Mouse (Mus musculus): ENCODE measurements at regions not wholly inside any gene's neighbourhood (a gene's known extent, or its start where the extent isn't known, plus 50 kb on each side); places are given as distances from the start of the nearest gene placed in this dataset.

DNA sequence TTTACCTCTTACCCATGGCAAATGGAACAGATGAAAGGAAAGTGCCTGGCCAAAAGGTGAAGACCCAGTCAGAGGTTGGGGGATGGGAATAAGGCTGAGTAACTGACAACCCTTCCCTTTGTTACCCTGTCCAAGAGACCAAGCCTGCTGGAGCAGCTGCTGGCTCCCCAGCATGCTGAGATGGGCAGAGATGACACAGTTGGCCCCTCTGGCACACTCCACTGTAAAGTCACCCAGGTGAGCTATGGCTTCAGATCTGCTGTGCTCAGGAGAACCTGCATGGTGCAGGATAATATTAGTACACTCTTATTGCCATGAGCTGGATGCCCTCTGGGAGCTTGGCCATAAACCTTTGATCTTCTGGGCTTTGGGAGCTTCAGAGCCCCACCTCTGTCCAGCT, 100.3 kb downstream of the Cbln1 start:
- H3K27ac ChIP-seq (ENCODE audit: low read length) = no peak overlapping the region
- no peak overlapping the region for H3K9ac ChIP-seq (ENCODE audit: low read length)
- no peak overlapping the region for H3K4me3 ChIP-seq (ENCODE audit: low read length)
- H3K9me3 ChIP-seq (replicated peaks; ENCODE audit: control insufficient read depth, low read length) = no peaks in the 10 kb centered on the region
- H3K36me3 ChIP-seq (ENCODE audit: control insufficient read depth, insufficient read depth) = no peaks in the 10 kb centered on the region
- ATAC-seq (replicated peaks; ENCODE audit: extremely low read depth, insufficient read depth, low FRiP score) = no peak
- no peaks in the 10 kb centered on the region for H3K27me3 ChIP-seq (ENCODE audit: control insufficient read depth, insufficient read depth, low read length)
- H3K4me1 ChIP-seq (ENCODE audit: control insufficient read depth, insufficient read depth, low read length) = no peaks in the 10 kb centered on the region
- no peak overlapping the region for H3K4me2 ChIP-seq (ENCODE audit: low read depth, low read length)

DNA sequence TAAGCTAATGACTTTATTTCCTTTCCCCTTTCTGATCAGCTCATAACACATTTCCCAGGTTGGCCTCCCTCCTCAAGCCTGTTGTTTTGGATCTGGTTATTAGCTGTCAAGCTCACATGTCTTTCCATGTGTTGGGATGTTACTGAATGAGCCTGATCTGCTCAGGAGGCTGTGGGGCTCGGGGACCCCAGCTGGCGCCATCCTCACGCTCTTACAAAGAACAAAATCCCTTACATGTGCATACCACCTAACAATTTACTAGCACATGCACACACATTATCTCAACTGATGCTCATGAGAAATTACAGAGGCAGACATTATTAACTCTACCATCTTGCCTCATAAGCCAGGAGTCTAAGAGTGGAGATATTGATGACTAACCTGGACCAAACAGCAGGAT, 102.2 kb downstream of the Cbln1 start:
- Histone ChIP-seq H3K27ac (ENCODE audit: low read length) (no peak overlapping the region), H3K9ac (ENCODE audit: low read length) (no peak overlapping the region)
- 89% methylated on average over 3 of the region's 3 CpGs for WGBS

DNA sequence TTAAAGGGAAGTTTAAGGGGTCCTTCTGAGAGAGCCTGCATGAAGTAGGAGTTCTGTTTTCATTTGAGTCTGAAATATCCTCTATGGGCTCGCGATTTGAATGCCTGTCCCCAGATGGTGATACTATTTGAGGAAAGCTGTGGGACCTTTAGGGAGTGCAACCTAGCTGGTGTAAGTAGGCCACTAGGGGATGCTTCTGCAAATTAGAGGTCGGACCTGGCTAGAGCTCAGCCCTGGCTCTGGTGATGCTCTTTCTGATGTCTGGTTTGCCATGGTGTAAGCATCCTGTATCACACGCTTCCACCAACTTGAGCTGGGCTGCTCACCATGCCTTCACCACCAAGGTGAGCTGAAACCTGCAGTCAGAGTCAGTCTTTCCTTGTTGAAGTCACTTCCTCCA, 121.9 kb downstream of the Cbln1 start:
- Histone ChIP-seq H3K27me3 (ENCODE audit: control insufficient read depth, insufficient read depth, low read length) (no peaks in the 10 kb centered on the region), H3K27ac (ENCODE audit: low read length) (no peak overlapping the region), H3K4me1 (ENCODE audit: control insufficient read depth, insufficient read depth, low read length) (no peaks in the 10 kb centered on the region), H3K9ac (ENCODE audit: low read length) (no peak overlapping the region), H3K9me3 (replicated peaks; ENCODE audit: control insufficient read depth, low read length) (no peaks in the 10 kb centered on the region), H3K4me2 (ENCODE audit: low read depth, low read length) (no peak overlapping the region), H3K36me3 (ENCODE audit: control insufficient read depth, insufficient read depth) (no peaks in the 10 kb centered on the region), H3K4me3 (ENCODE audit: low read length) (no peak overlapping the region)
- ATAC-seq (replicated peaks; ENCODE audit: extremely low read depth, insufficient read depth, low FRiP score) = no peak
- WGBS = 67% methylated on average over 4 of the region's 4 CpGs

More for the DNA sequence above, 102.2 kb downstream of the Cbln1 start:
- H3K4me3 ChIP-seq (ENCODE audit: low read length) = no peak overlapping the region
- no peak overlapping the region for H3K4me2 ChIP-seq (ENCODE audit: low read depth, low read length)
- H3K4me1 ChIP-seq (ENCODE audit: control insufficient read depth, insufficient read depth, low read length) = no peaks in the 10 kb centered on the region
- H3K9me3 ChIP-seq (replicated peaks; ENCODE audit: control insufficient read depth, low read length) = no peaks in the 10 kb centered on the region
- no peaks in the 10 kb centered on the region for H3K27me3 ChIP-seq (ENCODE audit: control insufficient read depth, insufficient read depth, low read length)
- H3K36me3 ChIP-seq (ENCODE audit: control insufficient read depth, insufficient read depth) = no peaks in the 10 kb centered on the region
- ATAC-seq (replicated peaks; ENCODE audit: extremely low read depth, insufficient read depth, low FRiP score) = no peak

DNA sequence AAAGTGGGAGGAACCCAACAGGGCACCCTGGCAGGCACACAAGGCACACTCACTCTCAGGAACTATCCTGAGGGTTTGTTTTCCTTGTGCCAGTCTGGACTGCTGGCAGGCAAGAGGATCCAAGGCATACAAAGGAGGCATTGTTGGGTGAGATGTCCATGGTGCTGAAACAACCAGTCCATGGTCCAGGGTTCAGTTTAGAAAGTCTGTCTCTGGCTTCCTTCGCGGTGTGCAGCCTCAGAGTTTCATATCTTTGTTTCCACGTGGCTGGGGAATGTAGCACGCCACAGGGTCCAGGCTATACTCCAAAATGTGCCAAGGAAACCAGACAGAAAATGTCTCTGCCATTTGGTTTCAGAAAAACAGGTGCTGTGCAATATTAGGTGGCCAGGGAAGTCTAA, 122.6 kb downstream of the Cbln1 start:
- H3K4me3 ChIP-seq (ENCODE audit: low read length) = no peak overlapping the region
- no peak for ATAC-seq (replicated peaks; ENCODE audit: extremely low read depth, insufficient read depth, low FRiP score)
- H3K4me1 ChIP-seq (ENCODE audit: control insufficient read depth, insufficient read depth, low read length) = no peaks in the 10 kb centered on the region
- no peak overlapping the region for H3K9ac ChIP-seq (ENCODE audit: low read length)
- no peak overlapping the region for H3K4me2 ChIP-seq (ENCODE audit: low read depth, low read length)
- H3K9me3 ChIP-seq (replicated peaks; ENCODE audit: control insufficient read depth, low read length) = no peaks in the 10 kb centered on the region
- 34% methylated on average over 4 of the region's 4 CpGs for WGBS
- H3K27me3 ChIP-seq (ENCODE audit: control insufficient read depth, insufficient read depth, low read length) = no peaks in the 10 kb centered on the region
- no peak overlapping the region for H3K27ac ChIP-seq (ENCODE audit: low read length)
- no peaks in the 10 kb centered on the region for H3K36me3 ChIP-seq (ENCODE audit: control insufficient read depth, insufficient read depth)

DNA sequence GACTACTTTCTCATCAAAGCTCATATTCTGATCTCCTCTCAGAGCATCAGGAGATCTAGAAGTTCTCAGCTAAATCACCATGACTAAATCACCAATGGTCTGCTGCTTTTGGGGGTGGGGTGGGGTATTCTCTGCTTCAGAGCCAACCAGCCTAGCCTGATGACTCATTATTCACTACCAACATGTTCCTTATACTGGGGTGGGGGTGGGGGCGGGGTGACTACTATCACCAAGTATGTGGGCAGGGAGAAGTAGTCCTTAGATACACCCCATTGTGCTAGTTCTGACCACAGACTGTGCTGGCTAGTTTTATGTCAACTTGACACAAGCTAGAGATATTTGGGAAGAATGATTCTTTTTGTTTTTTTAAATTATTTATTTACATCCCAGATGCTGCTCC, 143.0 kb downstream of the Cbln1 start:
- Histone ChIP-seq H3K4me3 (ENCODE audit: low read length) (no peak overlapping the region), H3K4me1 (ENCODE audit: control insufficient read depth, insufficient read depth, low read length) (no peaks in the 10 kb centered on the region), H3K36me3 (ENCODE audit: control insufficient read depth, insufficient read depth) (no peaks in the 10 kb centered on the region), H3K27me3 (ENCODE audit: control insufficient read depth, insufficient read depth, low read length) (no peaks in the 10 kb centered on the region), H3K9me3 (replicated peaks; ENCODE audit: control insufficient read depth, low read length) (no peaks in the 10 kb centered on the region), H3K9ac (ENCODE audit: low read length) (no peak overlapping the region), H3K4me2 (ENCODE audit: low read depth, low read length) (no peak overlapping the region), H3K27ac (ENCODE audit: low read length) (no peak overlapping the region)
- no peak for ATAC-seq (replicated peaks; ENCODE audit: extremely low read depth, insufficient read depth, low FRiP score)
- WGBS = 77% methylated on average over 1 of the region's 1 CpGs

DNA sequence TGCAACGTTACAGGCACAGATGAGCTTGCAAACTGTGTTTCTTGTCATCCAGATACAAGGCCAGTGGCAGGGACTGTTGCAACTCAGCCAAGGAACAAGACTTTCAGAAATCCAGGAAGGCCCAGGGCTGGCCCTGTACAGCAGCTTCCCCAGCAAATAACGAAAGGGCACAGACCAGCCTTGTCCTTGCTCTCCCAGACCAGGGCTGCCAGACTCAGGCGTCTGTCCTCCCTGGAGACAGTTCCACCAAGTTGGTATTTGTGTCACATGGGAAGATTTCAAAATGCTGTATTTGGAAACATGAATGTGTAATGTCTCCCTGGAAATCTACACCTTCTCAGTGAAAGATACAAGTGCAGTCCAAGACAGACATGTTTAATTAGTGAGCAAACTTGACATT, 157.8 kb downstream of the Cbln1 start:
- Histone ChIP-seq H3K36me3 (ENCODE audit: control insufficient read depth, insufficient read depth) (no peaks in the 10 kb centered on the region), H3K4me3 (ENCODE audit: low read length) (no peak overlapping the region), H3K9me3 (replicated peaks; ENCODE audit: control insufficient read depth, low read length) (no peaks in the 10 kb centered on the region; the same call in 1 of the 2 replicates), H3K4me1 (ENCODE audit: control insufficient read depth, insufficient read depth, low read length) (no peaks in the 10 kb centered on the region), H3K27ac (ENCODE audit: low read length) (no peak overlapping the region), H3K9ac (ENCODE audit: low read length) (no peak overlapping the region), H3K27me3 (ENCODE audit: control insufficient read depth, insufficient read depth, low read length) (no peaks in the 10 kb centered on the region), H3K4me2 (ENCODE audit: low read depth, low read length) (no peak overlapping the region)
- WGBS = 43% methylated on average over 3 of the region's 3 CpGs
- ATAC-seq (replicated peaks; ENCODE audit: extremely low read depth, insufficient read depth, low FRiP score) = no peak

DNA sequence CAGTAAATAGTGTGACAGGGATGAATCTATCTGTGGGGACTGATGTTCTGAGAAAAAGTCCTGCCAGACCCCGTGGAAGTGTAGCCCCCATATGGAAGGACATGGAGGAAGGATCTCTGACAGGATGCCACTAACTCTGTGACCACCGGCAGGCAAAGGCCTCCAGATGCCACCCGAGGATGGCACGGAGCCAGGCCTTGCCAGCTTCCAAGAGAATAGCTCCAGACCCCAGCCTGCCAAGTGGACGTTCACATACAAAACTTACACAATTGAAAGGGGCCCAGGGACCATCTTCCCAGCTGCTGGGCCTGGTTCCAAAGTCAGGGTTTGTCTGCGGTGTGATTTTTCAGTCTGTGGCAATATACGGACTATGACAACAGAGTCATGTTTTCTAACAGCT, 161.1 kb downstream of the Cbln1 start:
- H3K4me3 ChIP-seq (ENCODE audit: low read length) = no peak overlapping the region
- 76% methylated on average over 7 of the region's 7 CpGs for WGBS
- no peak overlapping the region for H3K4me2 ChIP-seq (ENCODE audit: low read depth, low read length)
- no peaks in the 10 kb centered on the region for H3K36me3 ChIP-seq (ENCODE audit: control insufficient read depth, insufficient read depth)
- no peaks in the 10 kb centered on the region for H3K4me1 ChIP-seq (ENCODE audit: control insufficient read depth, insufficient read depth, low read length)
- ATAC-seq (replicated peaks; ENCODE audit: extremely low read depth, insufficient read depth, low FRiP score) = no peak
- H3K9ac ChIP-seq (ENCODE audit: low read length) = no peak overlapping the region
- no peak overlapping the region for H3K27ac ChIP-seq (ENCODE audit: low read length)
- no peaks in the 10 kb centered on the region for H3K27me3 ChIP-seq (ENCODE audit: control insufficient read depth, insufficient read depth, low read length)
- H3K9me3 ChIP-seq (replicated peaks; ENCODE audit: control insufficient read depth, low read length) = no peaks in the 10 kb centered on the region; the same call in 1 of the 2 replicates

DNA sequence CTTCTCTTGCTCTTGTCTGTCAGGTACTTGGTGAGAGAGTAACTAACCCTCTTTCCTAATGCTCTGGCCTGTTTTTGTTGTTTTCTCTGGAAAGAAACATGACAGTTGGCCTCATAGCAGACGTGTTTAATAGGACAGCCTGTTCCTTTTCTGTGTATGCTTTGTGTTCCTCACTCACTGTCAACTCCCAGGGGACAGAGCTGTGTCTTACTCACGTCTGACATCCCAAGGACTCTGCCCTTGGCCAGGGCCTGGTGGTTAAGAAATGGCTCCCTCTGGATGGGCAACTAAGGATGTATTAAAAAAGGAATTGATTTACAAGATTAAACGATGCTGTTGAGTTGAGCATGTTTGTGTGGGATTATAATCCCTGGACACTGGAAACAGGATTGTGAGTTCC, 164.1 kb downstream of the Cbln1 start:
- Histone ChIP-seq H3K4me3 (ENCODE audit: low read length) (no peak overlapping the region), H3K9ac (ENCODE audit: low read length) (no peak overlapping the region), H3K4me1 (ENCODE audit: control insufficient read depth, insufficient read depth, low read length) (no peaks in the 10 kb centered on the region), H3K27ac (ENCODE audit: low read length) (no peak overlapping the region), H3K9me3 (replicated peaks; ENCODE audit: control insufficient read depth, low read length) (no peaks in the 10 kb centered on the region; the same call in 1 of the 2 replicates), H3K27me3 (ENCODE audit: control insufficient read depth, insufficient read depth, low read length) (no peaks in the 10 kb centered on the region), H3K4me2 (ENCODE audit: low read depth, low read length) (no peak overlapping the region), H3K36me3 (ENCODE audit: control insufficient read depth, insufficient read depth) (no peaks in the 10 kb centered on the region)
- ATAC-seq (replicated peaks; ENCODE audit: extremely low read depth, insufficient read depth, low FRiP score) = no peak
- 58% methylated on average over 3 of the region's 3 CpGs for WGBS

DNA sequence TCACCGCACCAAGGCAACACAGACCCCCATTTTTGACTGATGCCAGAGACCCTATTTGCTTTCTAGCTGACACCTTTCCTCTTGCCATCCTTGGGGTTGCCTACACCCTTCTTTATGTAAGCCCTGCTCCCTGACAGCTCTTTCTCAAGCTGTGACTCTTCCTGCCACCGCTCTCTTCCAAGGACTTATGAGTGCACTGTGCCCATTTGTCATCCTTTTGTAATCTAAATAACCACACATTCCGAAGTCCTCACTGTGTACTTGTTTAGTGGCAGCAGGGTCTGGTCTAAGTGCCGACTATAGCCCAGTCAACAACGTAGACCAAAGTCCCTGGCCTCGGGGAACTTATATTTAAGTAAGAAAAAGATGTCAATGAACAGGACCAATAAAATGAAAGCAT, 167.4 kb downstream of the Cbln1 start:
- 84% methylated on average over 6 of the region's 6 CpGs for WGBS
- no peak overlapping the region for H3K27ac ChIP-seq (ENCODE audit: low read length)
- H3K4me2 ChIP-seq (ENCODE audit: low read depth, low read length) = no peak overlapping the region
- H3K36me3 ChIP-seq (ENCODE audit: control insufficient read depth, insufficient read depth) = no peaks in the 10 kb centered on the region
- H3K9me3 ChIP-seq (replicated peaks; ENCODE audit: control insufficient read depth, low read length) = no peaks in the 10 kb centered on the region
- H3K4me3 ChIP-seq (ENCODE audit: low read length) = no peak overlapping the region
- H3K4me1 ChIP-seq (ENCODE audit: control insufficient read depth, insufficient read depth, low read length) = no peaks in the 10 kb centered on the region
- H3K27me3 ChIP-seq (ENCODE audit: control insufficient read depth, insufficient read depth, low read length) = no peaks in the 10 kb centered on the region
- no peak for ATAC-seq (replicated peaks; ENCODE audit: extremely low read depth, insufficient read depth, low FRiP score)
- H3K9ac ChIP-seq (ENCODE audit: low read length) = no peak overlapping the region

DNA sequence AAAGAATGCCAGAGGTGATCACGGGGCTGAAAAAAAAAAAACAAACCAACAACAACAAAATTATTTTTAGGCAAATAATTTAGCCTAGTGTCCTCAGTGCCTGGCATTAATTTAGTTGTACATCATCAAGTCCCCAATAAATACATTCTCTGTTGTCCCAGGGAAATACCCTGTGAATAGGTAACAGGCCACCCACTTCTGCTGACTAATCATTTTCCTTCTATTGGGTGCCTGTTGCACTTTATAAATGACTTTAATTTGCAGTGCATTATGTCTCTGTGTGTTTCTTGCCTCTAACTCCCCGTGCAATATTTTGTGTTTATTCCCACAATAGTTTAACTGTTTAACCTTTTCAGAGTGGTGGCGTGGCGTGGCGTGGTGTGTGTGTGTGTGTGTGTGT, 168.9 kb downstream of the Cbln1 start:
- no peaks in the 10 kb centered on the region for H3K9me3 ChIP-seq (replicated peaks; ENCODE audit: control insufficient read depth, low read length)
- H3K9ac ChIP-seq (ENCODE audit: low read length) = no peak overlapping the region
- H3K4me3 ChIP-seq (ENCODE audit: low read length) = no peak overlapping the region
- ATAC-seq (replicated peaks; ENCODE audit: extremely low read depth, insufficient read depth, low FRiP score) = no peak
- H3K27ac ChIP-seq (ENCODE audit: low read length) = no peak overlapping the region
- no peaks in the 10 kb centered on the region for H3K27me3 ChIP-seq (ENCODE audit: control insufficient read depth, insufficient read depth, low read length)
- WGBS = 87% methylated on average over 5 of the region's 5 CpGs
- H3K4me2 ChIP-seq (ENCODE audit: low read depth, low read length) = no peak overlapping the region
- no peaks in the 10 kb centered on the region for H3K4me1 ChIP-seq (ENCODE audit: control insufficient read depth, insufficient read depth, low read length)
- no peaks in the 10 kb centered on the region for H3K36me3 ChIP-seq (ENCODE audit: control insufficient read depth, insufficient read depth)
